Mouse (Mus musculus): Measurements from ENCODE around the gene Map1a. TPM values are rescaled to one million over a fixed set of nuclear protein-coding genes. Genes with fewer than 3 reads are reported as not detected.
A peak's percentile ranks its signal among the peaks of the same experiment; 100 is the strongest.

The Map1a gene
- 18.1 and 20.6 TPM in 2 replicates for polyA plus RNA-seq (2015; fragmentation: Nextera tagmentation; extraction: Ambion mirVana)

DNA sequence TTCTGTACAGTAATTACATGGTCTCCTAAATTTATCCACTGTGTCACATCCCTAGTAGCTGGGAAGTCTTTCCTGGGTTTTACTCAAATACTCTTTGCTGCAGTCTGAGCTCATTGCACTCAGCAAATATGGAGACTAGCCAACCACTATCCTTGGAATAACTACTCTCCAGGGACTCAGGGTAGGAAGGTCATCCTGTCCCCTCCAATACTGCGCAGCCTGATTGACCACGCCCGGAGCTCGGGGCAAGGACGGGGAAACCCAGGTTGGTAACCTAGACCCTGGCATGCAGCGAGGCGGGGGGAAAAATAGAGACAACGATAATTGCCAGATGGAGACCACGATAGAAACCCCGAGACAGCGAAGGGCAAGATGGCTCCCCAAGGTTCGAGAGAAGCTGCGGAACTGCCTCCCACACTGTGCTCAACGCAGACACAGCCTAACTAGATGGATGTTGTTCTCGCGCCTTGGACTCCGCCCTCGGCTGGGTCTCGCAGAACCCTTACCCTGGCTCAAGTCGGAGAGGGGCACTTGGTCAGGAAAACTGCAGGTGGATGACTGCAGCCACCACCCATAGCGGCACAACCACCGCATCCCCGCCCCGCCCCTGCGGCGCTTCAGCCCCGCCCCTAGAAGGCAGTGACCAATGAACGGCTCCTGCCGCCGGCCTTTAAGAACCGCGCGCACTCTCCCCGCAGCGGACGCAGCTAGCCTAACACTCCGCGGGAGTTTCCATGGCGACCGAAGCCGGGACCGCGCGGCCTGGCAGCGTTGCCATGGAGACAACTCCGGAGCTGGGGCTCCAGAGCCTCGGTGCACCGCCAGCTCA, at the start of gene Map1a:
Gene Map1a (plus strand): TSS at position 700 of the 829 bp plus-strand sequence.
- peak; percentile 97 for ATAC-seq
- H3K9ac ChIP-seq (replicated peaks) = peak within 1 kb of the TSS; percentile 70
- H3K27me3 ChIP-seq = no peaks in the 10 kb centered on the region
- WGBS = under 1% methylated on average over 48 of the region's 48 CpGs
- peaks cover 46% of the 10 kb centered on the region for H3K4me1 ChIP-seq (replicated peaks)
- H3K36me3 ChIP-seq = no peaks in the 10 kb centered on the region
- H3K4me2 ChIP-seq (replicated peaks) = peak within 1 kb of the TSS; percentile 70
- H3K9me3 ChIP-seq = no peaks in the 10 kb centered on the region
- H3K4me3 ChIP-seq (replicated peaks) = peak within 1 kb of the TSS; percentile 62
- peak within 1 kb of the TSS; percentile 88 for H3K27ac ChIP-seq

DNA sequence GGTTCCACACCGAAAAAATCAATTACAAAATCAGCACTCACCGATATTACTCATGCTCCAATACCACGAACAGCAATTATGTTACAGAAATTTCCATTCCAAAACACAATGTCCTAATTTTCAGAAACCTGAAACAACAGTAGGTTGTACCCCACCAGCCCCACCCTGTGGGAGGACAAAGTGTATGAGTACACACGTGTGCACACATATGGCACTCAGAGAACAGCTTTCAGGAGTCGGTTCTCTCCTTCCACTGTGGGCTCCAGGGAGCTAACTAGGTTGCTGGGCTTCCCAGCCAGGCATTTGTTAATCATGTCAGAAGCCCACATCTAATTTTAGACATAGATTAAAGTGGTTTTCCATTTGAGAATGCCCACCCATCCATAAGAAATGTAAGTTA, 45.3 kb upstream of the Map1a start:
- H3K36me3 ChIP-seq = peaks cover 88% of the 10 kb centered on the region
- no peaks in the 10 kb centered on the region for H3K9me3 ChIP-seq
- no peak overlapping the region for H3K27ac ChIP-seq
- no peak overlapping the region for H3K9ac ChIP-seq (replicated peaks)
- WGBS = 90% methylated on average over 5 of the region's 5 CpGs
- ATAC-seq = no peak
- no peak overlapping the region for H3K4me3 ChIP-seq (replicated peaks)
- no peaks in the 10 kb centered on the region for H3K4me1 ChIP-seq (replicated peaks)
- no peaks in the 10 kb centered on the region for H3K27me3 ChIP-seq
- H3K4me2 ChIP-seq (replicated peaks) = no peak overlapping the region

DNA sequence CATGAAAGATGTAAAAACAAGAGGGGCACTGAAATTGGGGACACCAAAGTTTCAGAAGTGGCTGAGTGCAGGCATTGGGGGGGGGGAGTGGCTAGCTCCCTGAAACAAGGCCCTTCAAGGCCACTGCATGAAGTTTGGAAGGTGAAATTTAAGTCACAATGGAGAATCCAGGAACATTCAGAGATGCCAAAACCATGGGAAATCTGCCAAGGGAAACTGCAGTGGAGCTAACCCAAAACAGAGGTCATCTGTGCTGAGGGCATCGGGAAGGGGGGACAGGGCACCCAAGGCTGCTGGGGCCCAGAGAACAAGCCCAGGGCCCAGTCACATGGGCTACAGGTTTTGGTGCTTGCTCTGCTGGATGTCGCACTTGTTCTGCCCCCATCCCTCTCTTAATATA, 39.6 kb upstream of the Map1a start:
- no peak for ATAC-seq
- WGBS = 96% methylated on average over 2 of the region's 2 CpGs

DNA sequence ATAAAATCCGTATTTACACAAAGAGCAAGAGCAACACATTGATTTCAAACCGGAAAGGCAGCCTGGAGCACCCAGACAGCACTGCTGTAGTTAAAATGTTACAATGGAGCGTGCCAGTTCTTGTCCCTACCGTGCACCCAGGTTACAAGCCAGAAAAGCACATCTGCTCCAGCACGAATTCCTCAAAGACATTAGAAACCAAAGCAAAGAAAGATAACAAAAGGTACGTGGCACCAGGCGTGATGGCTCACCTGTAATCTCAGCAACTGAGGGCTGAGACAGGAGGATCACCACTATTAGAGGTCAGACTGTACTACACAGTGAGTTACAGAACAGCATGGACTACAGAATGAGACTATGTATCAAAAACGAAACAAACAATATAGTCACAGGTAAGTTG, 21.0 kb upstream of the Map1a start:
- WGBS = 79% methylated on average over 8 of the region's 8 CpGs

More for the DNA sequence above, 39.6 kb upstream of the Map1a start:
- peaks cover 94% of the 10 kb centered on the region for H3K36me3 ChIP-seq
- H3K4me2 ChIP-seq (replicated peaks) = no peak overlapping the region
- H3K4me3 ChIP-seq (replicated peaks) = no peak overlapping the region
- H3K9me3 ChIP-seq = no peaks in the 10 kb centered on the region
- no peaks in the 10 kb centered on the region for H3K27me3 ChIP-seq
- no peak overlapping the region for H3K9ac ChIP-seq (replicated peaks)
- no peaks in the 10 kb centered on the region for H3K4me1 ChIP-seq (replicated peaks)
- no peak overlapping the region for H3K27ac ChIP-seq

DNA sequence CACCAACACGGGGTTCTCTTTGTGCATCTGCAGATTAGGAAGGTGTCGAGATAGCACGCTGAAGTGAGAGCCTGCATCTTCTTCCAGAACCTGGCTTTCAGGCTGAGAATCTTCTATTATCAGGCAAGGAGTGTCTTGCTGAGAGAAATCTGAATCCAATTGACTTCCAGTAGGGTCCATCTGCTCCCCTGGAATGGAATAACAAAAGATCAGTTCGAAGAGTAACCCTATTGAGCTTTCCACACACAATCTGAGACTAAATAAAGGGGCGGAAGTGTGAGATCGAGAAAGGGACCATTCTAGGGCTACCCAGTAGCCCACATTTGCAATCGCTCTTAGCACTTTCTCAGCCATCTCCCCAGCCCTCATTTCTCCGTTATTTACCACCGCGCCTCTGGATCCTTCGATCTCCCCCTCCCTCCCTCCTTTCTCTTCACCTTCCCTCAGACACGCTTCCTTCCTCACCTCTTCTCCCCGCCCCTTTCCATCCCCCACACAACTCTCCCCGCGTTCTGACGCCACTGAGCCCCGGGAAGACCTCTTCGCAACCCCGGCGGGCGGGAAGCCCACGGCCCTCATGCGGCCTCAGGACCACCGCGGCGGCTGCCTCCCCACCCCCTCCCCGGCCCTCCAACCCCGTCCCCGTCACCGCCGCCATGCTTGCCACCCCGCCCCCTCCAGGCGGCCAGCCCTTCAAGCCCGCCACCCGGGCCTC, 18.7 kb upstream of the Map1a start:
- Histone ChIP-seq H3K36me3 (peaks cover 36% of the 10 kb centered on the region), H3K9ac (replicated peaks) (peak overlapping the region; percentile 91), H3K27ac (peak overlapping the region; percentile 99), H3K4me1 (replicated peaks) (peaks cover 51% of the 10 kb centered on the region), H3K4me2 (replicated peaks) (peak overlapping the region; percentile 79), H3K27me3 (no peaks in the 10 kb centered on the region), H3K4me3 (replicated peaks) (peak overlapping the region; percentile 84), H3K9me3 (no peaks in the 10 kb centered on the region)
- peak; percentile 89 for ATAC-seq
- WGBS = under 1% methylated on average over 33 of the region's 35 CpGs

More for the DNA sequence above, 21.0 kb upstream of the Map1a start:
- H3K9ac ChIP-seq (replicated peaks) = peak overlapping the region; percentile 44; the same call in 1 of the 2 replicates
- no peak overlapping the region for H3K27ac ChIP-seq
- H3K4me2 ChIP-seq (replicated peaks) = peak overlapping the region; percentile 79
- peak overlapping the region; percentile 4; the same call in 1 of the 2 replicates for H3K4me3 ChIP-seq (replicated peaks)
- H3K36me3 ChIP-seq = peaks cover 54% of the 10 kb centered on the region
- H3K9me3 ChIP-seq = no peaks in the 10 kb centered on the region
- no peaks in the 10 kb centered on the region for H3K27me3 ChIP-seq
- no peak for ATAC-seq
- peaks cover 54% of the 10 kb centered on the region for H3K4me1 ChIP-seq (replicated peaks)

DNA sequence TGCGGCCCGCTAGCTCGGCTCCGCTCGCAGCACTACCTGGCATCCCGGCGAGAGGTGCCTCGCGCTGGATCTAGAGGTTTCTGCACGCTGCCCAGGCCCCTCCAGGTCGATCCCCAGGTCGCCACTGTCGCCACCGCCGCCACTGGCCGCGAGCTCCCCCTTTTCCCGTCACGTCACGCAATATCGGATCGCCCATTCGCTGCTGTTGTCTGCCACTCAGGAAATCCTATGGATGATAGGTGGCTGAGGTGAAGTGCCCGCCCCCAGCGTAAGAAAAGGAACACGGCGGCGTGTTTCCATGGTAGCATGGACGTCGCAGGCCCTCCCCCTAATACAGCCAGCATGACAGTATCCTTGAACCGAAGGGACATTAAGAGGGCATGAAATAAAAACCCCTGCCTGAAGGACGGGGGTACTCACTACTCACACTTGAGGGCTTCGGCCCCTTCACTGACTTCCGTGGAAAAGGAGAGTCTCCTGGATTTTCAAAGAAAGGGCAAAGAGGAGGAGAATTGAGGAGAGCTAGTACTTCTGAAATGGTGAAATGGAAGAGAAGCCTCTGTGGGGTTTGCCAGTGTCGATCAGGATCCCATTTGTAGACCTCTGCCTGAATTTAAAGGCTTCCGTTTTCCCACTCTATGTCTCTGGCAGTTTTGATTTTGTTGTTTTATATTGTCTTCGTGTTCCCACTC, 18.0 kb upstream of the Map1a start, which contains the start of gene Trp53bp1:
Gene Trp53bp1 (minus strand): TSS at position 172 of the 692 bp plus-strand sequence.
- peak within 1 kb of the TSS; percentile 99 for H3K27ac ChIP-seq
- no peaks in the 10 kb centered on the region for H3K9me3 ChIP-seq
- peak within 1 kb of the TSS; percentile 84 for H3K4me3 ChIP-seq (replicated peaks)
- under 1% methylated on average over 37 of the region's 37 CpGs for WGBS
- peak; percentile 99 for ATAC-seq
- peaks cover 51% of the 10 kb centered on the region for H3K4me1 ChIP-seq (replicated peaks)
- H3K4me2 ChIP-seq (replicated peaks) = peak within 1 kb of the TSS; percentile 79
- H3K36me3 ChIP-seq = peaks cover 36% of the 10 kb centered on the region
- no peaks in the 10 kb centered on the region for H3K27me3 ChIP-seq
- peak within 1 kb of the TSS; percentile 91 for H3K9ac ChIP-seq (replicated peaks)

DNA sequence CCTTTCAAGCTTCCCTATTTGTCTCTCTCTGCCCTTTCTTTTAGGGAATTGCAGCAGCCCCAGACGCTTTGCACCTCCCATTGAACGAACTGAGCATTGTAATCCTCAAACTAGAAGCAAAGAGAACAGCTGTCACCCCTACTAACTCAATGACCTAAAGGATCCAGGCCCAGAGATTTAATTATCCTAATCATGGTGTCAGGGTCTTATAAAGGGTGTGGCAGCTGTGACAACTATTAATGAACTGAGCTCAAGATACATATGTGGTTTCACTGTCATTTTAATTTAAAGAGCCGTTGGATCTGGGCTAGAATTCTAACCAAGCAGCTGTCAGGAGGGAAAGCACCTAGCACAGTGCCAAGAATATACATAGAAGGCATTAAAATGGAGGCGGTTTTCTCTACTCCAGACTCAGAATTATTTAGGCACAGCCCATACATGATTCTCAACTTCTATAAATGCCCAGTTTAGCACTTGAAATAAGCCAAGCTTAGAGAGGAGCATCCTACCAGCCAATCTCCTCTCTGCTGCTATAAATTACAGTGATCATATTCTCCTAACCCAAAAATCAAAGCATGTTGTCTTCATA, 17.4 kb upstream of the Map1a start:
- Histone ChIP-seq H3K4me2 (replicated peaks) (peak overlapping the region; percentile 53), H3K27ac (peak overlapping the region; percentile 99), H3K4me3 (replicated peaks) (peak overlapping the region; percentile 84), H3K27me3 (no peaks in the 10 kb centered on the region), H3K9ac (replicated peaks) (peak overlapping the region; percentile 45), H3K4me1 (replicated peaks) (peaks cover 45% of the 10 kb centered on the region), H3K36me3 (peaks cover 31% of the 10 kb centered on the region), H3K9me3 (no peaks in the 10 kb centered on the region)
- WGBS = 9% methylated on average over 4 of the region's 4 CpGs
- peak; percentile 34 for ATAC-seq

DNA sequence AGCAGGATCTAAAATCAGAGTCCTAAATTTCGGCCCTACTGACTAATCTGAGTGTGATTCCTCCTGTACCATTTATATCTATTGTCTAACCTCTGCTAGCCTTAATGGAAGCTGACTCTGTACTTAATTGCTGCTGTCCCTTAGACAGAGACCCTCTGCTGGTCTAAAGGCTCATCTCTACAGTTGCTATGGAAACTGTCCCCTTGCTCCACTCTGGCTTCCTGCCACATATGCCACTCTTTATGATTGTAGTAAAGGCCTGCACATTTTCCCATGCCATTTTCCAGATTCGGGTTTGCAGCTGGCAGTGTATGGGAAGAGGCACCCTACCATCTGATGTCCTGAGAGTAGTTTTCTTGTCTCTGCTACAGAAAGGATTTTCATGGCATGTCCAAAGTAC, 1.6 kb upstream of the Map1a start:
- peaks cover 39% of the 10 kb centered on the region for H3K4me1 ChIP-seq (replicated peaks)
- no peak overlapping the region for H3K4me3 ChIP-seq (replicated peaks)
- peak overlapping the region; percentile 70 for H3K4me2 ChIP-seq (replicated peaks)
- H3K9me3 ChIP-seq = no peaks in the 10 kb centered on the region
- H3K27me3 ChIP-seq = no peaks in the 10 kb centered on the region
- WGBS = 39% methylated on average over 2 of the region's 2 CpGs
- H3K27ac ChIP-seq = peak overlapping the region; percentile 88
- H3K9ac ChIP-seq (replicated peaks) = 0 out of 2 replicates have a peak overlapping the region, but pooled peaks have one; percentile 70
- ATAC-seq = 0 out of 2 replicates have a peak, but pooled peaks have one; percentile 18
- no peaks in the 10 kb centered on the region for H3K36me3 ChIP-seq

DNA sequence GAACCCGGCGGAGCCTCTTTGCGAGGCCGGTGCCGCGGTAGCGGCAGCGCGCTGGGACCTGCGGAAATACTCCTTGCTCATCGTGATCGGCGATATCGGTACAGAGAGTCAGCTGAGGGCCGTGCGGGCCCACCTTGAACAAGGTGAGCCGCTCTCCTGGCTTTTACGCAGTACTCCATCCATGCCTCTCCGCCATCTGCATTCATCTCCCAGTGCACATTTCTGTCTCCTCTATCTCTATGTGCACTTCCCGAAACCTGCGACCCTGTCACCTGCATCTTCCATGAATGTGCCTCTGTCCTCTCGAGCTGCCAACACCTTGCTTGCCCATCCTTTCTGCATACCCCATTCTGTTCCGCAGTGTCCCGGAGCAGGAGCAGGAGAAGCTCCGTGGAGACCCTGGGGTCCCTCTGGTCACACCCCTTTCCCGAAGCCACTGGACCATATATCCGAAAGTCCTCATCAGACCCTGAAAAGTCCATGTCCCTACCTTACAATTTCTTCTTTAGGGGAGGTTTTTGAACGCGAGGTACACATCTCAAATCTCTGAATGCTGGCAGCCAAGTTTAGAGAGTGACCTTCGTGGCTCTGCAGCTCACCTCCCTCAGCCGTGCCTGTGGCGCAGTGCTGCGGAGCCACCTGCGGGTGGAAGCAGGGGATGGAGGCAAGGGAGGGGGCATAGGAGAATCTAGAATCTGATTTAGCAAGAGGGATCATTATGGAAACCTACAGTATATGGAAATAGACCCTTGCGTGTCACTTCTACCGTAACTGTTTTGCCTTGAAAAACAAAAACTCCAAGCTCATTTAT, 535 bp downstream of the Map1a start:
- WGBS = 3% methylated on average over 36 of the region's 36 CpGs

DNA sequence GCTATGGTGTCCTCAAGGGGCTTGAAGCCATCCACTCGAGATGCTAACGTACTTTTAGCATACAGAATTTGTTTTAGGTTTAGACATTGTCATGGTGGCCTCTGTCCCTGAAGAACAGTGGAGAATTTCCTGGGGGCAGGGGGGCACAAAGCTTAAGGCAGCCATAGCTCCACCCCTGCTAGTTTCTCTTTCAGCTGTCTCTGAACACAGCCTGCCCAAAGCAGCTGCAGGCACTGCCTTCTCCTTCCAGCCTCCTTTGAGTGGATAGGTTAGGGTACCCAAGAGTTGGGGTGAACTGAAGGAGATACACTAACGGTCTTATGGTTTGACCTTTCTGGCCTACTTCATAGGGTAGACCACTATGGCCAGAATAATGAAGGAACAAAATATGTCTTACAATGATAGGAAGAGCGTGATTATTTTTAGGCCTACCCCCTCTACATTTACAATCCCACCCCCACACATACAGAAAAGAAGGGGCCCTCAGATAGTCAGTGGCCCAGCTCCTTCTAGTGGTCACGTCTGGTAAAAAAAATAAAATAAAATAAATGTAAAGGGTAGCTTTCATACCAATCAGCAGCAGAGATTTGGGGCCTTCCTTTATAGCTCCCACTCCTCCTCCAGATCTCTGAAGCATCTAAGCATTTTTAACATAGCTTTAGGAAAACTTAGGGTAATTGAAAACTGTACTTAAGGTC, 3.1 kb downstream of the Map1a start:
- no peak overlapping the region for H3K9ac ChIP-seq (replicated peaks)
- no peaks in the 10 kb centered on the region for H3K27me3 ChIP-seq
- ATAC-seq = no peak
- H3K4me1 ChIP-seq (replicated peaks) = peaks cover 73% of the 10 kb centered on the region
- 70% methylated on average over 5 of the region's 5 CpGs for WGBS
- no peak overlapping the region for H3K4me3 ChIP-seq (replicated peaks)
- H3K4me2 ChIP-seq (replicated peaks) = no peak overlapping the region
- H3K36me3 ChIP-seq = no peaks in the 10 kb centered on the region
- no peak overlapping the region; the same call in 1 of the 2 replicates for H3K27ac ChIP-seq
- no peaks in the 10 kb centered on the region for H3K9me3 ChIP-seq

More for the DNA sequence above, 535 bp downstream of the Map1a start:
- Histone ChIP-seq H3K27me3 (no peaks in the 10 kb centered on the region), H3K4me1 (replicated peaks) (peaks cover 54% of the 10 kb centered on the region), H3K9me3 (no peaks in the 10 kb centered on the region), H3K27ac (peak overlapping the region; percentile 75), H3K36me3 (no peaks in the 10 kb centered on the region), H3K9ac (replicated peaks) (peak overlapping the region; percentile 56), H3K4me2 (replicated peaks) (peak overlapping the region; percentile 70), H3K4me3 (replicated peaks) (peak overlapping the region; percentile 62)
- ATAC-seq = peak; percentile 73

Measured in midbrain, embryonic 13.5 days (tissue).